Comparison of ENCODE assay signal across 1 mouse cellular context in the genomic region with DNA sequence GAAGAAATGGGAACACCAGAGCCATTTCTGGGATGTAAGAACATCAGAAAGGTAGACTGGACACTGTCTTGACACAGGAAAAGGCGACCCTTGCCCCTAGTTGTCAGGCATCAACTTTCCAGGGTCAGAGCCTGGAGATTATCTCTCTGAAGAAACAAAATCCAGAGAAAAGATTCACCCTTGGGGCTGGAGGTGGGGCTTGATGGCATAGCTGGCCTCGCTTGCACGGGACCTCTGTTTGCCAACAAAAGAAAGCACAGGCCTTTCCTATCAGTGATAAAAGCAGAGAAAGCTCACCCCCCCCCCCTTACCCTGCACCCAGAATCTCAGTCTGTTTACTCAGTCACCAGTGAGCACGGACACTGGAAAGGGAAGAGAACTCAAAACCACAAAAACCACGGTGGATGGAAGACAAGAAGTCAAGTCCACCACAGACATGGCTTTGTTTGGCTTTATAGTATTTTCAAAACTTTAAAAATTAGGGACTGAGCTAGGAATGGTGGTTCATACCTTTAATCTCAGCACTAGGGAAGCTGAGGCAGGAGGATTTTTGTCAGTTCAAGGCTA.
TF ChIP-seq lines count a peak whose summit lies in the region.

No protein-coding gene starts in this region.

TF ChIP-seq in MEL, 35 proteins besides CTCF, POLR2A, EP300 and RAD21:
- TF ChIP-seq JUND (IDR thresholded peaks at IDR 0.05; ENCODE audit: low read depth, low read length) (no peak), RCOR1 (IDR thresholded peaks at IDR 0.05; ENCODE audit: low read depth, low read length) (peak; percentile 47; the same call in 1 of the 2 replicates), E2F4 (IDR thresholded peaks at IDR 0.05; ENCODE audit: borderline replicate concordance, low read depth, low read length) (no peak), NELFE (IDR thresholded peaks at IDR 0.05; ENCODE audit: low read depth, low read length) (no peak), ETS1 (IDR thresholded peaks at IDR 0.05; ENCODE audit: low read depth, low read length) (no peak)
